Mouse (Mus musculus): ENCODE results near the gene Ntf3. TPM values are rescaled to one million over a fixed set of nuclear protein-coding genes. Genes with fewer than 3 reads are reported as not detected.

The Ntf3 gene
- polyA plus RNA-seq, 1 experiment from 2014 or later = 2.2 TPM

DNA sequence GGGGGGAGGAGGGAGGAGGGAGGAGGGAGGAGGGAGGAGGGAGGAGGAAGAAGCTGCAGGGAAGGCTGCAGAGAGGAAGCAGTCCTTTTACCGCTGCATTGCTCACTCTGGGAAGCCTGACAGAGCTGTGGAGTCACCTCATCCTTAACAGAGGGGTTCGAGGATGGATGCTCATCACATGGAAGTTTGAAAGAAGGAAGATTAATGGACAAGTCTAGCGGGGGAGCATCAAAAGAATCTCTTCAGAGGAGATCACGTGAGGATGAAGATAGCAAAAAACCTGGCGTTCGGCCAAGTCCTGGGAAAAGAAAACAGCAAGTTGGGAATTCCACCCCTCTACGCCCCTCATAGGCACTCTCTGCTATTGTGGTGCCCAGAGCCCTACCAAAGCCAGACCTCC lies 38.5 kb downstream of the Ntf3 start:
- H3K4me3 ChIP-seq (ENCODE audit: low read depth, low read length) = no peak overlapping the region
- no peak overlapping the region for H3K9ac ChIP-seq (replicated peaks; ENCODE audit: low read depth)
- no peak for DNase-seq (ENCODE audit: low spot score)
- H3K27me3 ChIP-seq (replicated peaks; ENCODE audit: insufficient read depth, low read length) = no peaks in the 10 kb centered on the region
- no peaks in the 10 kb centered on the region for H3K4me1 ChIP-seq (ENCODE audit: insufficient read depth, low read depth, low read length)
- H3K27ac ChIP-seq (ENCODE audit: low read length) = no peak overlapping the region
- WGBS = 36% methylated on average over 7 of the region's 7 CpGs
- TF ChIP-seq EP300 (IDR thresholded peaks at IDR 0.05) = no peak
- no peak for TF ChIP-seq CTCF (IDR thresholded peaks at IDR 0.05)
- no peak for ATAC-seq
- no peaks in the 10 kb centered on the region for H3K36me3 ChIP-seq (ENCODE audit: insufficient read depth, low read length)
- no peaks in the 10 kb centered on the region for H3K9me3 ChIP-seq (ENCODE audit: low read length)
- no peak overlapping the region for H3K4me2 ChIP-seq (replicated peaks; ENCODE audit: low read depth, low read length)

DNA sequence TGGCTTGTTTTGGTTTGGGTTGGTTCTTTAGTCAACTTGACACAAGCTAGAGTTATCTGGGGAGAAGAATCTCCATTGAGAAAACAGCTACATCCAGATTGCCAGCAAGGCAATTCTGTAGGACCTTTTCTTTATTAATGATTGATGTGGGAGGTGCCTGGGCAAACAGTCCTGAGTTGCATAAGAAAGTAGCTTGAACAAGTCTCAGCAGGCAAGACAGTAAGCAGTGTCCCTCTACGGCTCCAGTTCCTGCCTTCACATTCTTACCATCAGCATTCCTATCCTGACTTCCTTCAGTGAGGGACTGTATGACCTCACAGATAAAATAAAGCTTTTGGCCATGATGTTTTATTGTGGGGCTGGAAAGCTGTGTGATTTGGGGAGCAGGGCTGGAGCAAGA lies 48.5 kb downstream of the Ntf3 start:
- Histone ChIP-seq H3K4me2 (replicated peaks; ENCODE audit: low read depth, low read length) (no peak overlapping the region), H3K4me1 (ENCODE audit: insufficient read depth, low read depth, low read length) (no peaks in the 10 kb centered on the region; the same call in 1 of the 2 replicates), H3K4me3 (ENCODE audit: low read depth, low read length) (no peak overlapping the region), H3K36me3 (ENCODE audit: insufficient read depth, low read length) (no peaks in the 10 kb centered on the region), H3K9me3 (ENCODE audit: low read length) (no peaks in the 10 kb centered on the region), H3K27ac (ENCODE audit: low read length) (no peak overlapping the region), H3K27me3 (replicated peaks; ENCODE audit: insufficient read depth, low read length) (no peaks in the 10 kb centered on the region), H3K9ac (replicated peaks; ENCODE audit: low read depth) (no peak overlapping the region)
- DNase-seq (ENCODE audit: low spot score) (peak; percentile 55), ATAC-seq (peak; percentile 44)
- WGBS = 30% methylated on average over 1 of the region's 1 CpGs
- TF ChIP-seq CTCF (IDR thresholded peaks at IDR 0.05) (no peak), EP300 (IDR thresholded peaks at IDR 0.05) (no peak)

DNA sequence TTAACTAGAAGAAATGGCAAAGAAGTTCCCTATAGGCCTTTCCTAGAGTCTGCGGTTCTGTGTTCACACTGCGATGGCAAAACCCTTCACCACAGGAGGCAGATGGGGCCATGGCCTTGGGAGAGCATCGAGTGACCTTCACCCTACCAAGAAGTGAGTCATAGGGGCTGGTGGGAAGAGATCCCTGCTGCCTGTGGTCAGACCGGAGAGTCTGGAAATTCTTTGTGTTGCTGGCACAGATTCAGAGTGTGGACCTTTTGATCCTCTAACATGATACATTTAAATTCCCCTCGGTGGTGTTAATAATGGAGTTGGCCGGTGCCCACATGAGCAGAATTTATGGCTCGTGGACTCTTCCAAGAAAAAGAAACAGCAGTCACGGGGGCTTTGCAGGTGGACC lies 49.5 kb downstream of the Ntf3 start:
- ATAC-seq (peak; percentile 47), DNase-seq (ENCODE audit: low spot score) (peak; percentile 25)
- WGBS = 71% methylated on average over 8 of the region's 8 CpGs
- Histone ChIP-seq H3K27ac (ENCODE audit: low read length) (no peak overlapping the region), H3K4me1 (ENCODE audit: insufficient read depth, low read depth, low read length) (no peaks in the 10 kb centered on the region; the same call in 1 of the 2 replicates), H3K27me3 (replicated peaks; ENCODE audit: insufficient read depth, low read length) (no peaks in the 10 kb centered on the region), H3K4me2 (replicated peaks; ENCODE audit: low read depth, low read length) (no peak overlapping the region), H3K9me3 (ENCODE audit: low read length) (no peaks in the 10 kb centered on the region), H3K4me3 (ENCODE audit: low read depth, low read length) (no peak overlapping the region), H3K36me3 (ENCODE audit: insufficient read depth, low read length) (no peaks in the 10 kb centered on the region), H3K9ac (replicated peaks; ENCODE audit: low read depth) (no peak overlapping the region)
- TF ChIP-seq CTCF (IDR thresholded peaks at IDR 0.05) (no peak), EP300 (IDR thresholded peaks at IDR 0.05) (no peak)

DNA sequence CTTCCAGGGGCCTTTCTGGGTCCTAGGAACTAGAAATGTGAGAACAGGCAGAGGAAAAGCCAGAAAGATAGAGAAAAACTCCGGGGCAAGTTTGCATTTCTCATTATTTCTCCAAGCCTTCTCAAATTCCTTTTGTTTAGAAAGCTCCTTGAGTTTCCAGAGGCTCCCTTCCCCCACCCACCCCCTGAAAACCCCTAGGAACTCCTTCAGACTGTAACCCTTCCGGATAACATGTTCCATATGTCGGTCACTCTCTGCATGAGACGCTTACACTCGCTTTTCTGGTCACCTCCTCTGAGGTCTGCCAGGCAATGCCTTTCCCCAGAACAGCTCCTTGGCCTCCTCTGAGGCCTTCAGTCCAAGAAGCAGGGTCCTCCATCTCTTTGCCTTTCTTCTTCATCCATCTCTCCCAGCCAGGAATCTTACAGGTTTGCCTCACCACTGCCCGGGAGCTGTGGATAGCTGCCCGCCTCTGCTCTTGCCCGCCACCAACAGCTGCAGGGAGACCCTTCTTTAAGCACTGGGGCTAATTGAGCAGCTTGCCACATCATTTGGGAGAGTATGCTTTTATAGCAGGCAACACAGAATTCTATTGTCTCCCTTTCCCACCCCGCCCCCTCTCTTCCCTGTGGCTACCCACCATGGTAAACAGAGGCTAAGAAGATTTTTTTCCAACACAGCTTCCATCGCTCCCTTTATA lies 51.6 kb downstream of the Ntf3 start:
- Histone ChIP-seq H3K4me3 (ENCODE audit: low read depth, low read length) (no peak overlapping the region), H3K4me1 (ENCODE audit: insufficient read depth, low read depth, low read length) (no peaks in the 10 kb centered on the region; the same call in 1 of the 2 replicates), H3K27ac (ENCODE audit: low read length) (no peak overlapping the region), H3K27me3 (replicated peaks; ENCODE audit: insufficient read depth, low read length) (no peaks in the 10 kb centered on the region), H3K9ac (replicated peaks; ENCODE audit: low read depth) (no peak overlapping the region), H3K36me3 (ENCODE audit: insufficient read depth, low read length) (no peaks in the 10 kb centered on the region), H3K9me3 (ENCODE audit: low read length) (no peaks in the 10 kb centered on the region), H3K4me2 (replicated peaks; ENCODE audit: low read depth, low read length) (no peak overlapping the region)
- DNase-seq (ENCODE audit: low spot score) (peak; percentile 19), ATAC-seq (no peak)
- 37% methylated on average over 10 of the region's 10 CpGs for WGBS
- no peak for TF ChIP-seq CTCF (IDR thresholded peaks at IDR 0.05)
- no peak for TF ChIP-seq EP300 (IDR thresholded peaks at IDR 0.05)

DNA sequence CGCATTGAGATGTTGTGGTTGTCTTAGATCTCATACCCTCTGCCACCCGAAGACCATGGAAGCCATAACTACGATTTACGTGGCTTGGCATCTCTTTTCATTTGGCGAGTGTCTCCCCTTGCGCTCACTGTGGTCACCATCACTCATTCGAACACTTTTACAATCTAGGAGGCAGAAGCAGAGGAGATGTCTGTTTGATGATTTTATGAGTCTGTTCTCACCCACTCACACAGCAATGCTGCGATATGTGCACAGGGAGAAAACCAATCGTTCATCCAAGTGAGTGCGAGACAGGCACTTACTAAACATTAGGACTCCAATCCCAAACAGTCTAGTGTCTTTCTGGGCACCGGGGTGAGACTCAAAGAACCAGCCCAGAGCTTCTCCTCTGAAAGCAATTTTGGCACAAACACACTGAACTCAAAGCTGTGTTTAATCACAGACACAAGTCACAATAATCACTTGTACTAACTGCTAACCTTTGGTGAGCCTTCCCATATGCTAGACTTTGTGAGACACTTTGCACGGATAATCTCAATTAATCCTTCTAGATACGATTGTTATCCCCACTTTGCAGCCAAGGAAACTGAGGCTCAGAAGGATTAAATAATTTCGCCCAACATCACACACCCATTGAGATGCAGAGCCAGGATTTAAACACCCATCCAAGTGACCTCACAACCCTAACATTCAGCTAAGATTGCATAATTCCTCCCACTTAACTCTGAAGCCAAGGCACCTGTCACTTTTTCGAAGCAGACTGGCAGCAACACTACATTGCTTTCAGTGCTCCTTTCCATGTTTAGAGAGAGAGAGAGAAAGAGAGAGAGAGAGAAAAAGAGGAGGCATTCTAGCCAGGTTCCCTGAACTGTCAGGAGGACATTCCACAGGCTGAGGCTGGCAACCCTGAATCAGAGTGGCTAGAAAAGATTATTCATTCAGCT lies 55.5 kb downstream of the Ntf3 start:
- DNase-seq (ENCODE audit: low spot score) = peak; percentile 59
- H3K27me3 ChIP-seq (replicated peaks; ENCODE audit: insufficient read depth, low read length) = no peaks in the 10 kb centered on the region
- no peak for TF ChIP-seq CTCF (IDR thresholded peaks at IDR 0.05)
- TF ChIP-seq EP300 (IDR thresholded peaks at IDR 0.05) = peak; percentile 20
- H3K9me3 ChIP-seq (ENCODE audit: low read length) = no peaks in the 10 kb centered on the region
- H3K27ac ChIP-seq (ENCODE audit: low read length) = no peak overlapping the region
- WGBS = 63% methylated on average over 15 of the region's 15 CpGs
- no peaks in the 10 kb centered on the region for H3K36me3 ChIP-seq (ENCODE audit: insufficient read depth, low read length)
- H3K4me2 ChIP-seq (replicated peaks; ENCODE audit: low read depth, low read length) = no peak overlapping the region
- no peaks in the 10 kb centered on the region; the same call in 1 of the 2 replicates for H3K4me1 ChIP-seq (ENCODE audit: insufficient read depth, low read depth, low read length)
- ATAC-seq = peak; percentile 40
- no peak overlapping the region for H3K4me3 ChIP-seq (ENCODE audit: low read depth, low read length)
- no peak overlapping the region for H3K9ac ChIP-seq (replicated peaks; ENCODE audit: low read depth)

DNA sequence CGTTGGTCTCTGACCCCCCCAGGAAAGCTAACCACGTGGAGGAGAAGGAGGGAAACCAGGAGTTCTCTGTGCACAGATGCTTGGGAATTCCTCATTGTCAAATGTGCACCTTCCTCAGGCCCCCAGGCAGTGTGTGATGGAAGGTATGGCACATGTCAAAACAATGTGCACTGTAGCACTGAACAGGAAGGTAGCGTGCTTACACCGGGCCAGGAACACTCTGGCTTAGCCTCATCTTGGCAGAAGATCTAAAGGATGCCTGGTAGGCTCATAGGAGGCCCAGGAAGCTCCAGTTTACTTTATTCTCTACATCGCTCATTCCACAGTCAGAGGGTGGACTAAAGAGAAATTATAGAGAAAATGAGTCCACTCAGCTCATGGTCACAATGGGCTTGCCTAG lies 57.5 kb downstream of the Ntf3 start:
- TF ChIP-seq EP300 (IDR thresholded peaks at IDR 0.05) (no peak), CTCF (IDR thresholded peaks at IDR 0.05) (no peak)
- no peaks in the 10 kb centered on the region; the same call in 1 of the 2 replicates for H3K4me1 ChIP-seq (ENCODE audit: insufficient read depth, low read depth, low read length)
- no peaks in the 10 kb centered on the region for H3K9me3 ChIP-seq (ENCODE audit: low read length)
- 48% methylated on average over 5 of the region's 5 CpGs for WGBS
- H3K9ac ChIP-seq (replicated peaks; ENCODE audit: low read depth) = no peak overlapping the region
- no peak overlapping the region for H3K27ac ChIP-seq (ENCODE audit: low read length)
- H3K27me3 ChIP-seq (replicated peaks; ENCODE audit: insufficient read depth, low read length) = no peaks in the 10 kb centered on the region
- ATAC-seq (no peak), DNase-seq (ENCODE audit: low spot score) (no peak)
- no peak overlapping the region for H3K4me2 ChIP-seq (replicated peaks; ENCODE audit: low read depth, low read length)
- H3K36me3 ChIP-seq (ENCODE audit: insufficient read depth, low read length) = no peaks in the 10 kb centered on the region
- H3K4me3 ChIP-seq (ENCODE audit: low read depth, low read length) = no peak overlapping the region

Measured in lung, postnatal 0 days (tissue).